Mouse (Mus musculus) effector memory CD4-positive, alpha-beta T cell, adult 5 months (primary cell): ENCODE measurements around the gene Cldn34a. TPM values are rescaled to one million over a fixed set of nuclear protein-coding genes. Genes with fewer than 3 reads are reported as not detected.

Source experiments
- polyA plus RNA-seq: library from polyadenylated mRNA; unstranded; fragments of 100-300 nt; shearing (Covaris generic); gene quantifications from one replicate; pipeline ENCODE4 v1.2.1, GENCODE M21; 2017

Gene Cldn34a
- polyA plus RNA-seq: not detected

DNA sequence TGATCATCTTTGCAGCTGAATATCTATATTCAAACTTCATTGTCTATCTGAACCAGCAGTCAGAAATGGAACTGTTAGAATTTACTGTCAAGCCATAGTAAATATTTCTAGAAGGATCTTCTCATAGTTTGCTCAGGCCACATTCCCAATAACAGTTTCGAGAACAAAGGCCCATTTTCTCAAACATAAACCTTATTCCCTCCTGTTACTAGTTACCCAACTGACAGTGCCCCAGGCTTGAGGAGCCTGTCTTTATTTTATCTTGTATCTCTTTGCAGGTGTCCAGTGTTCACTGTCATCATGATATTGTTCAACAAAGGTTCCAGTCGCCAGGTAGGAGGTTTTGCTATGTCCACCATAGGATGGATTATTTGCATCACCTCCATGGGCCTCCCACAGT lies at the start of gene Cldn34a:
Gene Cldn34a, plus strand, starts transcription at position 301 of the 400 bp plus-strand sequence.

Other genes with a start within 250 kb of the Cldn34a start
- gene Kantr, start 235.8 kb upstream of the Cldn34a start, polyA plus RNA-seq: 13.4 TPM
- gene Tspyl2, start 220.9 kb upstream of the Cldn34a start, polyA plus RNA-seq: 48.4 TPM
- not detected for gene Gpr173, start 194.6 kb upstream of the Cldn34a start, polyA plus RNA-seq
- gene Shroom2, start 206.1 kb downstream of the Cldn34a start, polyA plus RNA-seq: not detected
- not detected for gene Gpr143, start 218.6 kb downstream of the Cldn34a start, polyA plus RNA-seq